ENCODE assay signal across 31 mouse cellular contexts in genomic region chr14:103242020-103242419, GRCm38 (mm10).
"Had no signal": no experiment of that assay in that cellular context is flagged by ENCODE, and none has a peak within 500 bp of the region (broad histone marks: within the 10 kb centered on the region; RNA-seq: fewer than 3 reads in every experiment).

No protein-coding gene starts in this region.

- H3K9ac ChIP-seq: heart, embryonic 12.5 days; heart, embryonic 13.5 days; heart, embryonic 15.5 days; hindbrain, embryonic 12.5 days; hindbrain, embryonic 13.5 days; hindbrain, embryonic 14.5 days; hindbrain, embryonic 15.5 days; intestine, embryonic 15.5 days; kidney, embryonic 15.5 days had no signal

- H3K27ac ChIP-seq: heart, embryonic 13.5 days; heart, embryonic 15.5 days; hindbrain, embryonic 10.5 days; hindbrain, embryonic 12.5 days; hindbrain, embryonic 13.5 days; hindbrain, embryonic 14.5 days; hindbrain, embryonic 15.5 days; hindbrain, postnatal 0 days; intestine, embryonic 15.5 days; kidney, embryonic 15.5 days; kidney, postnatal 0 days; layer of hippocampus, adult 2 months; left cerebral cortex, adult 2 months had no signal

- H3K9me3 ChIP-seq: heart, embryonic 12.5 days; heart, embryonic 13.5 days; heart, embryonic 15.5 days; hindbrain, embryonic 10.5 days; hindbrain, embryonic 12.5 days; hindbrain, embryonic 13.5 days; hindbrain, embryonic 15.5 days; intestine, embryonic 15.5 days; kidney, embryonic 15.5 days had no signal

- H3K4me1 ChIP-seq: heart, embryonic 12.5 days; heart, embryonic 13.5 days; heart, embryonic 15.5 days; hindbrain, embryonic 10.5 days; hindbrain, embryonic 12.5 days; hindbrain, embryonic 13.5 days; hindbrain, embryonic 15.5 days; intestine, embryonic 15.5 days; kidney, embryonic 15.5 days had no signal

- H3K4me2 ChIP-seq: heart, embryonic 11.5 days; heart, embryonic 12.5 days; heart, embryonic 13.5 days; heart, embryonic 15.5 days; hindbrain, embryonic 12.5 days; hindbrain, embryonic 13.5 days; hindbrain, embryonic 14.5 days; hindbrain, embryonic 15.5 days; intestine, embryonic 15.5 days; kidney, embryonic 15.5 days had no signal

- H3K27me3 ChIP-seq: heart, embryonic 12.5 days; heart, embryonic 13.5 days; heart, embryonic 15.5 days; hindbrain, embryonic 12.5 days; hindbrain, embryonic 13.5 days; hindbrain, embryonic 15.5 days; intestine, embryonic 15.5 days; kidney, embryonic 15.5 days had no signal

- H3K4me3 ChIP-seq: heart, embryonic 12.5 days; heart, embryonic 13.5 days; heart, embryonic 15.5 days; hindbrain, embryonic 10.5 days; hindbrain, embryonic 12.5 days; hindbrain, embryonic 13.5 days; hindbrain, embryonic 15.5 days; intestine, embryonic 15.5 days; kidney, embryonic 15.5 days; layer of hippocampus, adult 2 months; left cerebral cortex, adult 2 months had no signal

- DNase-seq: heart, postnatal 10 days; heart, postnatal 14 days; heart, postnatal 36 days; heart, postnatal 4 days; kidney, adult 11 months; kidney, adult 18-20 months; kidney, adult 2 months; kidney, adult 8-10 months; kidney, adult 9 months; kidney, postnatal 10 days; kidney, postnatal 14 days; kidney, postnatal 25 days; kidney, postnatal 36 days; kidney, postnatal 4 days; layer of hippocampus, adult 9-11 months; layer of hippocampus, postnatal 36 days had no signal
